In genomic region chr7:4412406-4412805, GRCm38 (mm10) we compare ENCODE assay signal across 6 mouse cellular contexts. TPM values are rescaled to one million over a fixed set of nuclear protein-coding genes. Genes with fewer than 3 reads are reported as not detected.
"Had no signal": no experiment of that assay in that cellular context is flagged by ENCODE, and none has a peak within 500 bp of the region (broad histone marks: within the 10 kb centered on the region; RNA-seq: fewer than 3 reads in every experiment).

No protein-coding gene starts in this region.

RNA-seq across cellular contexts. Expression of gene Gp6, which starts 14.9 kb away (rescaled TPM):
- polyA plus RNA-seq: neural tube, embryonic 14.5 days; neural tube, embryonic 15.5 days; small intestine, adult 2 months; thymus, adult 2 months; thymus, postnatal 0 days; urinary bladder, adult 2 months had no signal
